ENCODE assay signal across 27 mouse cellular contexts in genomic region chr17:26239551-26239950, GRCm38 (mm10). TPM values are rescaled to one million over a fixed set of nuclear protein-coding genes. Genes with fewer than 3 reads are reported as not detected.
DNase-seq lines count a peak whose midpoint lies in the region; ATAC-seq and TF ChIP-seq lines count a peak whose summit lies in the region.
"Had no signal": no experiment of that assay in that cellular context is flagged by ENCODE, and none has a peak within 500 bp of the region (broad histone marks: within the 10 kb centered on the region; RNA-seq: fewer than 3 reads in every experiment).

No protein-coding gene starts in this region.

- H3K4me1 ChIP-seq in liver, embryonic 15.5 days (replicated peaks) = peaks cover 88% of the 10 kb centered on the region

- no peaks in the 10 kb centered on the region for H3K9me3 ChIP-seq in liver, embryonic 15.5 days (replicated peaks)
- H3K9me3 ChIP-seq: embryonic facial prominence, embryonic 13.5 days; forebrain, embryonic 12.5 days; neural tube, embryonic 12.5 days had no signal

- H3K4me3 ChIP-seq in left cerebral cortex, adult 2 months = no peak overlapping the region
- no peak overlapping the region for H3K4me3 ChIP-seq in liver, embryonic 15.5 days (replicated peaks)
- H3K4me3 ChIP-seq: embryonic facial prominence, embryonic 13.5 days; erythroblast, embryonic 14.5 days; forebrain, embryonic 12.5 days; neural tube, embryonic 12.5 days had no signal

- DNase-seq in left cerebral cortex, adult 2 months (ENCODE audit: extremely low spot score in 1 of 2, low spot score in 2 of 2) = no peak
- DNase-seq in left cerebral cortex, postnatal 4 days = no peak
- peak; percentile 36 for DNase-seq in induced T-regulatory cell, adult 2 months (ENCODE audit: low read depth)
- no peak for DNase-seq in frontal cortex, adult 2 months (ENCODE audit: extremely low spot score in 1 of 2, low spot score in 1 of 2)
- no peak for DNase-seq in right cerebral cortex, adult 18-20 months
- no peak for DNase-seq in spleen, postnatal 36 days (ENCODE audit: low spot score in 2 of 2)
- DNase-seq: adrenal gland, adult 8-10 months; cerebellum, postnatal 36 days; embryo, embryonic 11 days; kidney, postnatal 36 days; layer of hippocampus, postnatal 36 days; lung, postnatal 4 days; midbrain, embryonic 14.5 days; right cerebral cortex, postnatal 25 days; thymus, adult 2 months; thymus, postnatal 4 days had no signal

- H3K4me2 ChIP-seq in liver, embryonic 15.5 days = peak overlapping the region; percentile 14
- H3K4me2 ChIP-seq: embryonic facial prominence, embryonic 13.5 days; forebrain, embryonic 12.5 days; hindbrain, embryonic 14.5 days; neural tube, embryonic 12.5 days had no signal

- intact Hi-C loops in left cerebral cortex, adult 2 months (cut with DNase I) = no loop called here
- intact Hi-C loops in left cerebral cortex, postnatal 4 days (cut with DNase I) = no loop called here

- H3K9ac ChIP-seq in liver, embryonic 15.5 days = no peak overlapping the region
- H3K9ac ChIP-seq: embryonic facial prominence, embryonic 13.5 days; forebrain, embryonic 12.5 days; hindbrain, embryonic 14.5 days; neural tube, embryonic 12.5 days had no signal

- H3K27me3 ChIP-seq in liver, embryonic 15.5 days = no peaks in the 10 kb centered on the region
- H3K27me3 ChIP-seq: embryonic facial prominence, embryonic 13.5 days; forebrain, embryonic 12.5 days; neural tube, embryonic 12.5 days had no signal

- ATAC-seq in liver, embryonic 15.5 days (ENCODE audit: insufficient read depth) = no peak
- ATAC-seq: activated CD4-positive, CD25-positive, alpha-beta regulatory T cell, adult 4 months had no signal

- peak overlapping the region; percentile 57; the same call in 1 of the 2 replicates for H3K27ac ChIP-seq in left cerebral cortex, adult 2 months
- H3K27ac ChIP-seq in liver, embryonic 15.5 days (replicated peaks) = peak overlapping the region; percentile 22; the same call in 1 of the 2 replicates
- H3K27ac ChIP-seq: embryonic facial prominence, embryonic 13.5 days; forebrain, embryonic 12.5 days; hindbrain, embryonic 14.5 days; neural tube, embryonic 12.5 days had no signal

- no peaks in the 10 kb centered on the region for H3K36me3 ChIP-seq in liver, embryonic 15.5 days (replicated peaks)
- H3K36me3 ChIP-seq: embryonic facial prominence, embryonic 13.5 days; forebrain, embryonic 12.5 days; neural tube, embryonic 12.5 days had no signal

- no peak for TF ChIP-seq CTCF in left cerebral cortex, adult 2 months (IDR thresholded peaks at IDR 0.05)

- WGBS in liver, embryonic 15.5 days (ENCODE audit: insufficient replicate concordance) = 41% methylated on average over 2 of the region's 2 CpGs

RNA-seq across cellular contexts. Expression of gene Fam234a, which starts 4.5 kb away (rescaled TPM):
- total RNA-seq in left cerebral cortex, adult 2 months (2021) = 10 to 100 TPM; 18.9 to 19.2 TPM
- 10 to 100 TPM; 25.3 to 29.9 TPM for total RNA-seq in left cerebral cortex, postnatal 4 days (2021)
- 16.4 and 18.3 TPM in 2 replicates for polyA plus RNA-seq in liver, embryonic 15.5 days (2015; fragmentation: Nextera tagmentation; extraction: Ambion mirVana)
- polyA plus RNA-seq in frontal cortex, adult 2 months (2012; rRNA removed) = 20.2 and 21.4 TPM in 2 replicates

RNA-seq across cellular contexts. Expression of gene Luc7l, which starts 13.1 kb away (rescaled TPM):
- 10 to 100 TPM; 80.4 to 82.2 TPM for total RNA-seq in left cerebral cortex, adult 2 months (2021)
- 100 to 1,000 TPM; 106 to 112 TPM for total RNA-seq in left cerebral cortex, postnatal 4 days (2021)
- polyA plus RNA-seq in liver, embryonic 15.5 days (2015; fragmentation: Nextera tagmentation; extraction: Ambion mirVana) = 28.9 and 29.0 TPM in 2 replicates
- polyA plus RNA-seq in frontal cortex, adult 2 months (2012; rRNA removed) = 72.2 and 81.6 TPM in 2 replicates

RNA-seq across cellular contexts. Expression of gene Arhgdig, which starts 32.0 kb away (rescaled TPM):
- total RNA-seq in left cerebral cortex, adult 2 months (2021) = 10 to 100 TPM; 94.3 to 95.0 TPM
- total RNA-seq in left cerebral cortex, postnatal 4 days (2021) = 100 to 1,000 TPM; 165 to 166 TPM
- polyA plus RNA-seq in liver, embryonic 15.5 days (2015; fragmentation: Nextera tagmentation; extraction: Ambion mirVana) = 14.4 and 15.3 TPM in 2 replicates
- polyA plus RNA-seq in frontal cortex, adult 2 months (2012; rRNA removed) = 132 and 140 TPM in 2 replicates
- polyA plus RNA-seq: activated CD4-positive, CD25-positive, alpha-beta regulatory T cell, adult 4 months had no signal

RNA-seq across cellular contexts. Expression of gene Rgs11, which starts 36.8 kb away (rescaled TPM):
- total RNA-seq in left cerebral cortex, adult 2 months (2021) = 10 to 100 TPM; 41.9 to 52.7 TPM
- total RNA-seq in left cerebral cortex, postnatal 4 days (2021) = 10 to 100 TPM; 46.8 to 48.6 TPM
- polyA plus RNA-seq in liver, embryonic 15.5 days (2015; fragmentation: Nextera tagmentation; extraction: Ambion mirVana) = 0.24 and 0.36 TPM in 2 replicates
- polyA plus RNA-seq in frontal cortex, adult 2 months (2012; rRNA removed) = 87.1 and 90.1 TPM in 2 replicates
- total RNA-seq: megakaryocyte-erythroid progenitor cell, adult 5-6 weeks had no signal

RNA-seq across cellular contexts. Expression of gene Pdia2, which starts 40.7 kb away (rescaled TPM):
- total RNA-seq in left cerebral cortex, adult 2 months (2021) = 1 to 10 TPM in 1 of 2 experiments, under 1 TPM in 1; 0.59 to 1.0 TPM
- total RNA-seq in left cerebral cortex, postnatal 4 days (2021) = under 1 TPM; 0.40 to 0.80 TPM
- 72.3 and 75.1 TPM in 2 replicates for polyA plus RNA-seq in liver, embryonic 15.5 days (2015; fragmentation: Nextera tagmentation; extraction: Ambion mirVana)
- 0.17 and 0.28 TPM in 2 replicates for polyA plus RNA-seq in frontal cortex, adult 2 months (2012; rRNA removed)
- total RNA-seq: gastrocnemius, adult 18-20 months; heart, adult 8-10 months; heart, postnatal 25 days had no signal
- polyA plus RNA-seq: activated CD4-positive, CD25-positive, alpha-beta regulatory T cell, adult 4 months; midbrain, embryonic 14.5 days; thymus, adult 2 months had no signal
